Mouse (Mus musculus): Measurements from ENCODE around the gene Eif4a1.

GRCm38 (mm10) chr11:69699595-69699994, 27.4 kb upstream of the Eif4a1 start:
- TF ChIP-seq CTCF (IDR thresholded peaks at IDR 0.05; ENCODE audit: borderline replicate concordance, control insufficient read depth, extremely low read depth, insufficient read depth, low read length, poor library complexity) (no peak), POLR2A (IDR thresholded peaks at IDR 0.05; ENCODE audit: control insufficient read depth, extremely low read depth, insufficient read depth, low read length, poor library complexity) (no peak)

Measured in thymus, adult 2 months (tissue).